Mouse (Mus musculus) megakaryocyte, embryonic 14.5 days (primary cell): ENCODE measurements at regions not wholly inside any gene's neighbourhood (a gene's known extent, or its start where the extent isn't known, plus 50 kb on each side); places are given as distances from the start of the nearest gene placed in this dataset.

Experiments
- FLI1 ChIP-seq: IDR thresholded peaks from 2 replicates; pipeline ENCODE4 v1.6.1; 2012; ENCODE audit warnings: low read length, inconsistent platforms, mixed read lengths
- GATA1 ChIP-seq: IDR thresholded peaks from 3 replicates; pipeline ENCODE4 v1.6.1; 2012; ENCODE audit warnings: mixed read lengths, low read length, inconsistent platforms, borderline replicate concordance

- TF ChIP-seq FLI1 (no peak), GATA1 (no peak)
Observed at GRCm38 (mm10) chr3:41317170-41317569, 234.3 kb upstream of the Pgrmc2 start.
